Mouse (Mus musculus): Measurements from ENCODE around the gene Pramel7. TPM values are rescaled to one million over a fixed set of nuclear protein-coding genes. Genes with fewer than 3 reads are reported as not detected.
"Not testable (repeated sequence)": the region's sequence is repeated elsewhere in the genome, so short reads cannot be mapped to it uniquely, and the experiment has no call there.

Gene Pramel7
- not detected for total RNA-seq (2021)

- intact Hi-C loops (cut with DNase I); DNase-seq (ENCODE audit: extremely low spot score in 1 of 2, low spot score in 2 of 2): not testable (repeated sequence)
Observed at GRCm38 (mm10) chr2:87496993-87497392, at the start of gene Pramel7. Gene Pramel7 (minus strand): TSS chr2:87497093.

- intact Hi-C loops (cut with DNase I) = no loop called here
- DNase-seq (ENCODE audit: extremely low spot score in 1 of 2, low spot score in 2 of 2) = no peak
Observed at GRCm38 (mm10) chr2:87545442-87545841, 48.5 kb upstream of the Pramel7 start, which contains the start of gene Olfr1128. Gene Olfr1128 (minus strand): TSS chr2:87545542.

GRCm38 (mm10) chr2:87534826-87535225 is 37.9 kb upstream of the Pramel7 start:
- no peak for DNase-seq (ENCODE audit: extremely low spot score in 1 of 2, low spot score in 2 of 2)
- intact Hi-C loops (cut with DNase I) = no loop called here

DNA sequence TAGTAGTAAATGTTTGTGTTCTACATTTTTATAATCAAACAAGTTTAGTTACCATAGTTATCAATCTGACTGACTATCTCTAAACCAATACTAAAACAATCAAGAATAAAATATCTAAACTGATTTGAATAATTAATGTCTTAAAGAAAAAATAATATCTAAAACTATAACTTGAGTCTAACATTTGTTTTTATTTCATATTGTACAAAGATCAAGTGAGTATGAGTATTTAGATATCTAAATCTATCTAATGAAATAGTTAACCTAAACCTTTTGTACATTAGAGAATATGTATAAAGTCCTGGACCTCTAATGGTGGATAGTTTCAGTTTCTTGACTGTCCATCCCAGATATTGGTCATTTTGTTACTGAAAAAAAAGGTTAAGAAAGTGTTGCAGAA is 34.6 kb upstream of the Pramel7 start, which contains the start of gene Olfr153:
Gene Olfr153 (plus strand): TSS at position 301 of the 400 bp plus-strand sequence.
- intact Hi-C loops (cut with DNase I) = no loop called here
- no peak for DNase-seq (ENCODE audit: extremely low spot score in 1 of 2, low spot score in 2 of 2)

GRCm38 (mm10) chr2:87525899-87526616 is 29.2 kb upstream of the Pramel7 start:
- DNase-seq (ENCODE audit: extremely low spot score in 1 of 2, low spot score in 2 of 2); intact Hi-C loops (cut with DNase I): not testable (repeated sequence)

DNA sequence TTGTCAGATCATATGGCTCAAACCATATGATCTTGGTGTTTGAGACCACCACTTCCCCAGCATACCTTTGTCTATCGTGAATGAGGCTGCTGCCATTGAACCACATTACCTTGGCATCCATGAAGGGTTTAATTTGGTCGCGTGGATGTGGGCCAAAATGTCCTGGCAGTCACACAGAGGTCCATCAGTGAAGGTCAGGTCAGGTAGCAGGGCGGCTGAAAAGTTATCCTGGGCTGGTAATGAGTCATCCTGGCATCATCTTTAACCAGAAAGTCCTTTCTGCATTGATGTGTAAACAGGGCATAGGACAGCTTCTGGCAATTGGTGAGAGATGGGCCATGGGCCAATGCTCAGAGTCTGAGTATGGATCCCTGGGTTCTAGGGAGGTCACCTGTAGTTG is 23.8 kb upstream of the Pramel7 start:
- no peak for DNase-seq (ENCODE audit: extremely low spot score in 1 of 2, low spot score in 2 of 2)
- intact Hi-C loops (cut with DNase I) = no loop called here

- no peak for DNase-seq (ENCODE audit: extremely low spot score in 1 of 2, low spot score in 2 of 2)
Observed at GRCm38 (mm10) chr2:87516581-87516980, 19.7 kb upstream of the Pramel7 start.

GRCm38 (mm10) chr2:87515457-87516060 is 18.7 kb upstream of the Pramel7 start:
- intact Hi-C loops (cut with DNase I) = no loop called here
- DNase-seq (ENCODE audit: extremely low spot score in 1 of 2, low spot score in 2 of 2) = no peak

More at GRCm38 (mm10) chr2:87516581-87516980, 19.7 kb upstream of the Pramel7 start:
- intact Hi-C loops (cut with DNase I) = no loop called here

DNA sequence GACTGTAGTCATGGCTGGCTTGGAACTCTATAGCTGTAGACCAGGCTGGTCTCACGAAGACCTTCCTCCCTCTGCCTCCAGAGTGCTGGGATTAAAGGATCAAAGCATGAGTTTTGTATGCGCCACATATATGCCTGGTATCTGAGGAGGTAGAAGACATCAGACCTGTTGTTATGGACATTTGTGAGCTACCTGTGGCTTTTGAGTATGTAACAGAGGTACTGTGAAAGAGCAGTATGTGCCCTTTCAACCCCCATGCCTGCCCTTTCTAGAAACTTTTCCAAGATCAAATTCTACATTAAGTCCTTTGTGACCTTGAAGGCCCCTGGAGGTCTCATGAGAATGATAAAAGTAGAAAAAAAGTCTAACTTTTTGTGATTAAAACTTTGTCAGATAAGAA is 18.2 kb upstream of the Pramel7 start:
- no peak for DNase-seq (ENCODE audit: extremely low spot score in 1 of 2, low spot score in 2 of 2)

GRCm38 (mm10) chr2:87506265-87506664 is 9.4 kb upstream of the Pramel7 start, which contains the start of gene Pramel6:
Gene Pramel6 (plus strand): TSS chr2:87506565.
- intact Hi-C loops (cut with DNase I) = no loop called here
- no peak for DNase-seq (ENCODE audit: extremely low spot score in 1 of 2, low spot score in 2 of 2)

More for the DNA sequence above, 18.2 kb upstream of the Pramel7 start:
- intact Hi-C loops (cut with DNase I) = no loop called here

DNA sequence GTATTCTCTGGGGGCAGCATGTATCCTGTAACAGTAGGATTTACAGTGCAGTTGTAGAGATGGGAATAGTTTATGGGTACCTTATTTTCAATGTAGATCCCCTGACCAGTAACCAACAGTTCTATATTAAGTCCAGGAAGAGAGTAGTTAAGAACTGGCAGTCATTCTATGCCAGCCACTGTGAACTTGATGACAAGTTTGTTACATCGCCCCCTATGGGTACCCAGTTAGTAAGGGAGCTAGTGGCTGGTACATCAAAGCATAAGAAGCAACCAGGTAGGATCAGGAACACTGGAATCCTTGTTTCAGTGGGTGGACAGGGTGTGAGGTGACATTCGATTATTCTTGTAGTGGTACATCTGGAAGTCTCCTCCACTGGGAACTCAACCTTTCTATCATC is 14.6 kb downstream of the Pramel7 start:
- DNase-seq (ENCODE audit: extremely low spot score in 1 of 2, low spot score in 2 of 2) = no peak
- intact Hi-C loops (cut with DNase I) = no loop called here

- intact Hi-C loops (cut with DNase I) = no loop called here
- DNase-seq (ENCODE audit: extremely low spot score in 1 of 2, low spot score in 2 of 2) = no peak
Observed at GRCm38 (mm10) chr2:87481158-87481557, 15.7 kb downstream of the Pramel7 start.

GRCm38 (mm10) chr2:87480207-87480606 is 16.7 kb downstream of the Pramel7 start:
- intact Hi-C loops (cut with DNase I) = no loop called here
- no peak for DNase-seq (ENCODE audit: extremely low spot score in 1 of 2, low spot score in 2 of 2)

GRCm38 (mm10) chr2:87461769-87462168 is 35.1 kb downstream of the Pramel7 start:
- DNase-seq (ENCODE audit: extremely low spot score in 1 of 2, low spot score in 2 of 2) = no peak
- intact Hi-C loops (cut with DNase I) = no loop called here

- no peak for DNase-seq (ENCODE audit: extremely low spot score in 1 of 2, low spot score in 2 of 2)
- intact Hi-C loops (cut with DNase I) = no loop called here
Observed at GRCm38 (mm10) chr2:87453662-87454061, 43.2 kb downstream of the Pramel7 start, which contains the start of gene Olfr1126. Gene Olfr1126 (plus strand): TSS chr2:87453962.

Other genes starting within 250 kb of the Pramel7 start
- gene Olfr1115, start 249.1 kb downstream of the Pramel7 start, total RNA-seq (2021) = not detected
- gene Olfr1116, start 229.6 kb downstream of the Pramel7 start, total RNA-seq (2021) = not detected
- not detected for gene Olfr1118, start 189.5 kb downstream of the Pramel7 start, total RNA-seq (2021)
- not detected for gene Olfr1120, start 142.3 kb downstream of the Pramel7 start, total RNA-seq (2021)
- not detected for gene Olfr1121, start 127.2 kb downstream of the Pramel7 start, total RNA-seq (2021)
- not detected for gene Olfr1122, start 111.2 kb downstream of the Pramel7 start, total RNA-seq (2021)
- gene Olfr1123, start 80.5 kb downstream of the Pramel7 start, total RNA-seq (2021) = not detected
- gene Olfr1124, start 66.8 kb downstream of the Pramel7 start, total RNA-seq (2021) = not detected
- not detected for gene Olfr1126, start 43.1 kb downstream of the Pramel7 start, total RNA-seq (2021)
- gene Pramel6, start 9.5 kb upstream of the Pramel7 start, total RNA-seq (2021) = not detected
- gene Olfr153, start 34.7 kb upstream of the Pramel7 start, total RNA-seq (2021) = not detected
- gene Olfr1128, start 48.4 kb upstream of the Pramel7 start, total RNA-seq (2021) = not detected
- gene Olfr1129, start 76.8 kb upstream of the Pramel7 start, total RNA-seq (2021) = not detected
- not detected for gene Olfr1130, start 109.1 kb upstream of the Pramel7 start, total RNA-seq (2021)
- not detected for gene Olfr1131, start 130.0 kb upstream of the Pramel7 start, total RNA-seq (2021)
- not detected for gene Olfr1132, start 140.4 kb upstream of the Pramel7 start, total RNA-seq (2021)
- not detected for gene Olfr1133, start 150.3 kb upstream of the Pramel7 start, total RNA-seq (2021)
- gene Olfr1134, start 161.4 kb upstream of the Pramel7 start, total RNA-seq (2021) = not detected
- gene Olfr1135, start 176.6 kb upstream of the Pramel7 start, total RNA-seq (2021) = not detected
- gene Olfr1136, start 196.9 kb upstream of the Pramel7 start, total RNA-seq (2021) = not detected
- not detected for gene Olfr1137, start 216.1 kb upstream of the Pramel7 start, total RNA-seq (2021)
- gene Olfr1138, start 242.9 kb upstream of the Pramel7 start, total RNA-seq (2021) = not detected
- not detected for gene Olfr1140, start 246.7 kb upstream of the Pramel7 start, total RNA-seq (2021)